30 mouse cellular contexts compared by ENCODE assay signal in the genomic region with DNA sequence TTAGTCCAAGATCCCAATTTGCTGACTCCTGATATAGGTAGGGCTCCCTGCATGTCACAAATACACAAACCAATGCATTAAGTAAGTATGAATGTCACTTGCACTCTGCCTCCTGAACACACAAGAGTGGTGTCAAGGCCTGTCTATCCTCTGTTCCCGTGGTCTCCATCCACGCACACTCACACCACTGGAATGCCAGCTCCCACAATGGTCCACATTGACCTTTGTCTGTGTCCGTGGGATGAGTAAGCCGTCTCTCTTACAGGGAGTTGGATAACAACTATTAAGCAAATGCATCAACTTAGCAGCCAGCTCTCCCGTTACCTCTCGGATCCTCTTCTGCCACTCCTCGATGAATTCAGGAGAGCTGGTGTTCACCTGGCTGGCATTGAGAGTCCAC. TPM values are rescaled to one million over a fixed set of nuclear protein-coding genes. Genes with fewer than 3 reads are reported as not detected.
A peak's percentile ranks its signal among the peaks of the same experiment; 100 is the strongest.
DNase-seq lines count a peak whose midpoint lies in the region; ATAC-seq and TF ChIP-seq lines count a peak whose summit lies in the region.
"Had no signal": no experiment of that assay in that cellular context is flagged by ENCODE, and none has a peak within 500 bp of the region (broad histone marks: within the 10 kb centered on the region; RNA-seq: fewer than 3 reads in every experiment).

No protein-coding gene starts in this region.

- H3K9me3 ChIP-seq in hindbrain, embryonic 10.5 days: no peaks in the 10 kb centered on the region
- H3K9me3 ChIP-seq in hindbrain, embryonic 11.5 days (ENCODE audit: control insufficient read depth, low read length): no peaks in the 10 kb centered on the region
- H3K9me3 ChIP-seq: embryonic facial prominence, embryonic 13.5 days; embryonic facial prominence, embryonic 15.5 days; forebrain, embryonic 10.5 days; forebrain, embryonic 12.5 days; G1E had no signal

- H3K4me1 ChIP-seq in hindbrain, embryonic 10.5 days (replicated peaks): peaks cover 15% of the 10 kb centered on the region
- H3K4me1 ChIP-seq in hindbrain, embryonic 11.5 days (replicated peaks; ENCODE audit: control insufficient read depth, insufficient read depth, low read length): no peaks in the 10 kb centered on the region
- H3K4me1 ChIP-seq: embryonic facial prominence, embryonic 15.5 days had no signal

- DNase-seq in adrenal gland, adult (ENCODE audit: inconsistent age in 2 of 2, low spot score in 1 of 2): peak; percentile 23 to 41
- DNase-seq in adrenal gland, adult 8-10 months: no peak
- no peak for DNase-seq in hindbrain, embryonic 10.5 days (ENCODE audit: low spot score)
- no peak for DNase-seq in hindbrain, embryonic 11.5 days (ENCODE audit: low spot score)
- DNase-seq in Muller cell, postnatal 12 days (ENCODE audit: inconsistent ontology term): peak; percentile 69
- DNase-seq in thymus, postnatal 10 days (ENCODE audit: low spot score in 2 of 2): no peak
- DNase-seq in gastrocnemius, adult 2 months: no peak
- DNase-seq: adrenal gland, postnatal 10 days; adrenal gland, postnatal 25 days; B cell, adult 2 months; cerebellum, adult 11-12 months; cerebellum, adult 2 months; cerebellum, adult 9-10 months; cerebellum, postnatal 10 days; cerebellum, postnatal 25 days had no signal

- H3K4me2 ChIP-seq in hindbrain, embryonic 11.5 days (replicated peaks; ENCODE audit: low read depth, low read length): no peak overlapping the region
- H3K4me2 ChIP-seq: embryonic facial prominence, embryonic 13.5 days; embryonic facial prominence, embryonic 15.5 days; forebrain, embryonic 12.5 days had no signal

- H3K36me3 ChIP-seq in hindbrain, embryonic 10.5 days: no peaks in the 10 kb centered on the region
- no peaks in the 10 kb centered on the region for H3K36me3 ChIP-seq in hindbrain, embryonic 11.5 days (ENCODE audit: control insufficient read depth, insufficient read depth, low read length)
- H3K36me3 ChIP-seq: embryonic facial prominence, embryonic 13.5 days; embryonic facial prominence, embryonic 15.5 days; forebrain, embryonic 10.5 days; forebrain, embryonic 12.5 days; G1E had no signal

- peak overlapping the region; percentile 16; the same call in 1 of the 2 replicates for H3K27ac ChIP-seq in hindbrain, embryonic 10.5 days
- H3K27ac ChIP-seq in hindbrain, embryonic 11.5 days (ENCODE audit: low read depth, low read length): no peak overlapping the region
- no peak overlapping the region for H3K27ac ChIP-seq in gastrocnemius, adult 2 months
- H3K27ac ChIP-seq: embryonic facial prominence, embryonic 13.5 days; embryonic facial prominence, embryonic 15.5 days; forebrain, embryonic 10.5 days; forebrain, embryonic 12.5 days had no signal

- no peak overlapping the region for H3K9ac ChIP-seq in hindbrain, embryonic 11.5 days (ENCODE audit: low read depth, low read length)
- H3K9ac ChIP-seq: embryonic facial prominence, embryonic 13.5 days; embryonic facial prominence, embryonic 15.5 days; forebrain, embryonic 12.5 days had no signal

- intact Hi-C loops in gastrocnemius, adult 2 months (cut with DNase I): no loop called here

- no peak for TF ChIP-seq CTCF in gastrocnemius, adult 2 months (IDR thresholded peaks at IDR 0.05)

- no peak for ATAC-seq in hindbrain, embryonic 11.5 days (ENCODE audit: low FRiP score)
- ATAC-seq: activated CD4-positive, CD25-positive, alpha-beta regulatory T cell, adult 4 months; CD4-positive, CD25-positive, alpha-beta regulatory T cell, adult 4 months; forebrain, embryonic 14.5 days; forebrain, embryonic 16.5 days; Patski had no signal

- no peak overlapping the region for H3K4me3 ChIP-seq in hindbrain, embryonic 10.5 days
- no peak overlapping the region for H3K4me3 ChIP-seq in hindbrain, embryonic 11.5 days (ENCODE audit: low read depth, low read length)
- H3K4me3 ChIP-seq in gastrocnemius, adult 2 months: no peak overlapping the region
- H3K4me3 ChIP-seq: embryonic facial prominence, embryonic 13.5 days; embryonic facial prominence, embryonic 15.5 days; erythroblast, embryonic 14.5 days; forebrain, embryonic 10.5 days; forebrain, embryonic 12.5 days had no signal

- H3K27me3 ChIP-seq in hindbrain, embryonic 10.5 days (ENCODE audit: insufficient read depth, poor library complexity, severe bottlenecking): no peaks in the 10 kb centered on the region
- no peaks in the 10 kb centered on the region for H3K27me3 ChIP-seq in hindbrain, embryonic 11.5 days (ENCODE audit: control insufficient read depth, insufficient read depth, low read length)
- H3K27me3 ChIP-seq: CH12.LX; embryonic facial prominence, embryonic 13.5 days; embryonic facial prominence, embryonic 15.5 days; forebrain, embryonic 12.5 days; Patski had no signal

- WGBS in hindbrain, embryonic 10.5 days: 89% methylated on average over 7 of the region's 7 CpGs
- WGBS in hindbrain, embryonic 11.5 days: 90% methylated on average over 7 of the region's 7 CpGs

RNA-seq across cellular contexts. Expression of a gene that starts 29.1 kb away (rescaled TPM):
- under 1 TPM; 0.32 to 0.83 (median 0.54) TPM for total RNA-seq in adrenal gland, adult 8-10 months (2022)
- polyA plus RNA-seq in hindbrain, embryonic 10.5 days (2016; fragmentation: Nextera tagmentation; extraction: Ambion mirVana): 0.29 and 0.37 TPM in 2 replicates
- polyA plus RNA-seq in hindbrain, embryonic 11.5 days (2014; fragmentation: Nextera tagmentation; extraction: Ambion mirVana): 0.46 and 0.49 TPM in 2 replicates
- total RNA-seq in gastrocnemius, adult 2 months (2021): not detected
- total RNA-seq: adrenal gland, postnatal 25 days had no signal
- polyA plus RNA-seq: embryonic facial prominence, embryonic 11.5 days; erythroblast, embryonic 14.5 days had no signal

RNA-seq across cellular contexts. Expression of a gene that starts 39.2 kb away (rescaled TPM):
- not detected for total RNA-seq in adrenal gland, adult 8-10 months (2022)
- not detected in 2 replicates for polyA plus RNA-seq in hindbrain, embryonic 10.5 days (2016; fragmentation: Nextera tagmentation; extraction: Ambion mirVana)
- polyA plus RNA-seq in hindbrain, embryonic 11.5 days (2014; fragmentation: Nextera tagmentation; extraction: Ambion mirVana): not detected in 2 replicates
- not detected for total RNA-seq in gastrocnemius, adult 2 months (2021)
- total RNA-seq: adrenal gland, postnatal 10 days; adrenal gland, postnatal 25 days had no signal
- polyA plus RNA-seq: cerebellum, adult 2 months; cortical plate, adult 2 months; embryonic facial prominence, embryonic 11.5 days; embryonic facial prominence, embryonic 13.5 days; embryonic facial prominence, embryonic 15.5 days; erythroblast, embryonic 14.5 days; forebrain, embryonic 10.5 days; forebrain, embryonic 12.5 days; forebrain, embryonic 14.5 days; forebrain, embryonic 16.5 days; frontal cortex, adult 2 months; G1E; Patski had no signal

RNA-seq across cellular contexts. Expression of a gene that starts 48.5 kb away (rescaled TPM):
- 10 to 100 TPM; 11.2 to 24.0 (median 17.3) TPM for total RNA-seq in adrenal gland, adult 8-10 months (2022)
- polyA plus RNA-seq in hindbrain, embryonic 10.5 days (2016; fragmentation: Nextera tagmentation; extraction: Ambion mirVana): 13.5 and 14.3 TPM in 2 replicates
- polyA plus RNA-seq in hindbrain, embryonic 11.5 days (2014; fragmentation: Nextera tagmentation; extraction: Ambion mirVana): 11.0 and 12.3 TPM in 2 replicates
- 1 to 10 TPM; 5.2 to 8.0 TPM for total RNA-seq in gastrocnemius, adult 2 months (2021)

Comparison
In these comparisons a context has a peak if more than half of its experiments do, and no peak if none do; other contexts are left out.
1. DNase-seq: peak in adrenal gland, adult (2 of 2) and Muller cell, postnatal 12 days (single experiment); none in adrenal gland, adult 8-10 months (single experiment), hindbrain, embryonic 10.5 days (single experiment), hindbrain, embryonic 11.5 days (single experiment), thymus, postnatal 10 days (0 of 2) and gastrocnemius, adult 2 months (single experiment).